Mouse (Mus musculus): Measurements from ENCODE around the gene Msantd2. TPM values are rescaled to one million over a fixed set of nuclear protein-coding genes. Genes with fewer than 3 reads are reported as not detected.
A peak's percentile ranks its signal among the peaks of the same experiment; 100 is the strongest.

Msantd2 gene
- polyA plus RNA-seq, 1 experiment from 2014 or later = 30.7 TPM

- no peaks in the 10 kb centered on the region for H3K36me3 ChIP-seq
Measured at GRCm38 (mm10) chr9:37544447-37545165, 55.5 kb downstream of the Msantd2 start.

DNA sequence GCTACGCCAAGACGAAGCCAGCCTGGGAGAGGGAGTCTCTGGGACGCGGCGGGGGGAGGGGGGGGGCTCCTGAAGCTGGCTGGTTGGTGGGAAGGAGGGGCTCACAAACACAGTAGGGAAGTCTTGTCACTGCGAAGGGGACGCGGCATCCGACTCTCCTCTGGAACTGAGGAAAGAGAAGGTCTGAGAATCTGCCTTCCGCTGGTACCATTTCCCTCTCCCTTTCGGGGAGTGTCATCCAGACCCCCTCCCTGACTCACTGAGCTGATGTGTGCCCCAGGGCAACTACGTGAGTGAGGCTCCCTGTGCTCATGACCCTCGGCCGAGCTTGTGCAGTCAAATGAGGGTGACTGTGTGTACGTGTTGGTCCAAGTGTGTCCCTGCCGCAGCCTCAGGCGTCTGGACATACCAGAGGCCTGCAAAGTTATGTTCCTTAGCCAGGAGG lies 56.1 kb downstream of the Msantd2 start:
- H3K27me3 ChIP-seq (replicated peaks) = peaks cover 65% of the 10 kb centered on the region
- peak overlapping the region; percentile 65 for H3K4me2 ChIP-seq
- 0 out of 2 replicates have a peak overlapping the region, but pooled peaks have one; percentile 10 for H3K9ac ChIP-seq (replicated peaks)

More at GRCm38 (mm10) chr9:37544447-37545165, 55.5 kb downstream of the Msantd2 start:
- WGBS = 2% methylated on average over 29 of the region's 29 CpGs
- H3K4me2 ChIP-seq = peak overlapping the region; percentile 65
- ATAC-seq (ENCODE audit: low FRiP score) = peak; percentile 48
- peak overlapping the region; percentile 26; the same call in 1 of the 2 replicates for H3K9ac ChIP-seq (replicated peaks)
- H3K9me3 ChIP-seq (replicated peaks) = no peaks in the 10 kb centered on the region
- peak overlapping the region; percentile 33 for H3K4me3 ChIP-seq (replicated peaks)
- peaks cover 59% of the 10 kb centered on the region for H3K27me3 ChIP-seq (replicated peaks)
- H3K4me1 ChIP-seq = peaks cover 21% of the 10 kb centered on the region
- no peak overlapping the region for H3K27ac ChIP-seq (replicated peaks)

GRCm38 (mm10) chr9:37545847-37546452 lies 56.8 kb downstream of the Msantd2 start:
- Histone ChIP-seq H3K36me3 (no peaks in the 10 kb centered on the region), H3K9ac (replicated peaks) (no peak overlapping the region), H3K27ac (replicated peaks) (no peak overlapping the region), H3K9me3 (replicated peaks) (no peaks in the 10 kb centered on the region), H3K4me2 (peak overlapping the region; percentile 30; the same call in 1 of the 2 replicates), H3K4me3 (replicated peaks) (0 out of 2 replicates have a peak overlapping the region, but pooled peaks have one; percentile 3), H3K4me1 (peaks cover 21% of the 10 kb centered on the region), H3K27me3 (replicated peaks) (peaks cover 72% of the 10 kb centered on the region)
- WGBS = 12% methylated on average over 27 of the region's 27 CpGs
- 0 out of 2 replicates have a peak, but pooled peaks have one; percentile 8 for ATAC-seq (ENCODE audit: low FRiP score)

More for the DNA sequence above, 56.1 kb downstream of the Msantd2 start:
- Histone ChIP-seq H3K4me3 (replicated peaks) (peak overlapping the region; percentile 33), H3K9me3 (replicated peaks) (no peaks in the 10 kb centered on the region), H3K4me1 (peaks cover 21% of the 10 kb centered on the region), H3K36me3 (no peaks in the 10 kb centered on the region), H3K27ac (replicated peaks) (no peak overlapping the region)
- 7% methylated on average over 17 of the region's 17 CpGs for WGBS
- ATAC-seq (ENCODE audit: low FRiP score) = peak; percentile 60

DNA sequence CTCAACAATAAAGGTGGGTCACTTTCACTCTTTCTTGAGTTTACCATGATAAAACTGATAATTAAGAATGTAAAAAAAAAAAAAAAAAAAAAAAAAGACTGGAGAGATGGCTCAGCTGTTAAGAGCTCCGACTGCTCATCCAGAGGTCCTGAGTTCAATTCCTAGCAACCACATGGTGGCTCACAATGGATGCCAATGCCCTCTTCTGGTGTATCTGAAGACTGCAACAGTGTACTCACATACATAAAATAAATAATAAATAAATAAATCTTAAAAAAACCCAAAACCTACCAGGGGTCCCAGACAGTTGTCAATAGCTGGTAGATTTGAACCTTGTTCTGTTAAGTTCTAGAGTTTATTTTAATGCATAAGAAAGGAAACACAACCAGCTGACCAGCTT lies 57.8 kb downstream of the Msantd2 start:
- Histone ChIP-seq H3K36me3 (no peaks in the 10 kb centered on the region), H3K27ac (replicated peaks) (no peak overlapping the region), H3K4me2 (no peak overlapping the region), H3K4me3 (replicated peaks) (no peak overlapping the region), H3K9ac (replicated peaks) (no peak overlapping the region), H3K27me3 (replicated peaks) (peaks cover 82% of the 10 kb centered on the region), H3K9me3 (replicated peaks) (no peaks in the 10 kb centered on the region), H3K4me1 (peaks cover 25% of the 10 kb centered on the region)
- 90% methylated on average over 1 of the region's 1 CpGs for WGBS
- no peak for ATAC-seq (ENCODE audit: low FRiP score)

GRCm38 (mm10) chr9:37550435-37550834 lies 61.3 kb downstream of the Msantd2 start:
- ATAC-seq (ENCODE audit: low FRiP score) = no peak
- 74% methylated on average over 1 of the region's 1 CpGs for WGBS
- Histone ChIP-seq H3K9me3 (replicated peaks) (no peaks in the 10 kb centered on the region), H3K27ac (replicated peaks) (no peak overlapping the region), H3K27me3 (replicated peaks) (peaks cover 89% of the 10 kb centered on the region), H3K36me3 (no peaks in the 10 kb centered on the region), H3K9ac (replicated peaks) (no peak overlapping the region), H3K4me1 (peaks cover 26% of the 10 kb centered on the region), H3K4me2 (no peak overlapping the region), H3K4me3 (replicated peaks) (no peak overlapping the region)

DNA sequence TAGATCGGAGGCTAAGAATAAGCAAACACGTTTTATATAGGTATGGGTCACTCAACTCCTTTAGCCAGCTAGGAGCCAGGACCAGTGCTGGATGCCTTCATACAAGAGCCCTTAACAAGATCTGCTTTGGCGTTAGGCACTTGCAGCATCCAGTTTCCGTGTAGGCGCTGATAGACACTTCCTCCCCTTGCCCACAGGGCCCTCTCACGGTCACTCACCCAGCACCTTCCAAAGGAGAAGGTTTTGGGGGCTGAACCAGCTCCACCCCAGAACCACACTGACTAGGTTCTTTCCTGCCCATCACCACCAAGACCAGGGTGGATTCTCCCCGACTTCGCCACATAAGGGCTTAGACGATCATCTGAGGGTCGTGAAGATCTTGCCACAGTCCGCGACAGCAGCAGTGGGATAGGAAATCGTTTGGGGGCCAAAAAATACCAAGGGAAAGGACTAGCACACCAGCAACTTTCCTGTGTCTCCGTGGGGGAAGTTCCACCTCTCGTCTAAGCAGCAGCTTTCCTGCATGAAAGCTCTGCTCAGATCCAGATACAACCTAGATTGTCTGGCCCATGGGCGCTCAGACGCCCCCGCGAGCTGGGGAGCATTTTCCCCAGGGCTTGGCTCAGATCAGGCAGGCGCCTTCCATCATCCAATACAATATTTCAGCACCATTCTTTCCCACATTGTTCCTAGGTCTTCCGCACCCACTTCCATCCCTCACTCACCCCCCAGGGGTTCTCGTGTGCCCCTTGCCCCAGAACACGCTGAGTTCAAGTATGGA lies 62.8 kb downstream of the Msantd2 start:
- Histone ChIP-seq H3K9ac (replicated peaks) (peak overlapping the region; percentile 40), H3K4me1 (peaks cover 19% of the 10 kb centered on the region), H3K36me3 (no peaks in the 10 kb centered on the region), H3K9me3 (replicated peaks) (no peaks in the 10 kb centered on the region), H3K27ac (replicated peaks) (no peak overlapping the region), H3K4me2 (peak overlapping the region; percentile 88), H3K27me3 (replicated peaks) (peaks cover 75% of the 10 kb centered on the region), H3K4me3 (replicated peaks) (peak overlapping the region; percentile 50)
- ATAC-seq (ENCODE audit: low FRiP score) = no peak
- WGBS = 2% methylated on average over 23 of the region's 23 CpGs

DNA sequence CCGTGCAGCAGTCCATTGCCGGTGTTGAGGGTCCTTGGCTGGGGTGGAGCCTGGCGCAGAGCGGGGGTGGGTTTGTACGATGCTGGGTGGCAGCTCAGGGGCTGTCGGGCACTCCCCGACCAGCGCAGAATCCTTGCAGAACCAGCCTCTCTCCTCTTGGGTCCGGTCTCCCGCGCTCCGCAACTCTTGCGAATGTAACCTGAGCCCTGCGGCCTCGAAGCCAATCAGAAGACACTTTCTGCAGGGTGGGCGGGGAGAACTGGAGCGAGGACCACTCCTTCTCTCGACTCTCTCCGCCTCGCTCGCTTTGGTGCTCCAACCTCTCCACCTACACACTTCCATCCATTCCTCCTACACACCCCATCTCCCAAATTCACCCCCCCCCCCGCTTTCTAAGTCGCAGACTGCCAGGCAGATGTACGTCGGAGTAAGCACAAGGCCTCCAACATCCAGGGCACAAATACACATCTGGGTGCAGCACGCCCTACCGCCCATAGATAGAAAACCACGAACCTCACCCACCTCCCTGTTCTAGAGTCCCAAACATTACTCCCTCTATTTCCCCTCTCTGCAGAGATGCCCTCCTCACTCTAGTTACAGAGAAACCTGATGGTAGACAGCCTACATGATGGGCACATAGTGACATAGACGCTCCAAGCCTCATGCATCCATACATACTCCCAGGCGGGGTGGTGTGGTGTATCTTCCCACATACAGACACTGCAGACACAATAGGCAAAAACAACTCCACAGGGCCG lies 63.6 kb downstream of the Msantd2 start, which contains the start of gene Nrgn:
Gene Nrgn, minus strand, starts transcription at position 369 of the 758 bp plus-strand sequence.
- peaks cover 19% of the 10 kb centered on the region for H3K4me1 ChIP-seq
- peak within 1 kb of the TSS; percentile 88 for H3K4me2 ChIP-seq
- no peaks in the 10 kb centered on the region for H3K36me3 ChIP-seq
- H3K27me3 ChIP-seq (replicated peaks) = peaks cover 68% of the 10 kb centered on the region
- peak; percentile 90 for ATAC-seq (ENCODE audit: low FRiP score)
- no peaks in the 10 kb centered on the region for H3K9me3 ChIP-seq (replicated peaks)
- WGBS = 6% methylated on average over 27 of the region's 31 CpGs
- peak within 1 kb of the TSS; percentile 50 for H3K4me3 ChIP-seq (replicated peaks)
- no peak within 1 kb of the TSS for H3K27ac ChIP-seq (replicated peaks)
- peak within 1 kb of the TSS; percentile 40 for H3K9ac ChIP-seq (replicated peaks)

DNA sequence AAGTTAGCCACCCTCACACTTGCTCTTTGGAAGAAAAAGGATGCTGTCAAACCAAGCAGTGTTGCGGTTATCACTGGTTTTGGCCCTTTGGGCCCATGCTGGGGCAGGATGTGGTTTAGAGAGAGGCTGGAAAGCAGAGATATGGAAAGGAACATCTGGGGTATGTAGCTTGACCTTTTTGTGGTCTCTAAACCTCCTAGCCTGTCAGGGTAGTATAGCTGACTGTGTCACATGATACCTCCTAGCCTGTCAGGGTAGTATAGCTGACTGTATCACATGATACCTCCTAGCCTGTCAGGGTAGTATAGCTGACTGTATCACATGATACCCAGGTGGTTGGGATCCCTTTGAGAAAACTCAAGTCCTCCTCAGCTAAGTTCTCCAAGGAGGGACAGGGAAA lies 65.2 kb downstream of the Msantd2 start:
- Histone ChIP-seq H3K9me3 (replicated peaks) (no peaks in the 10 kb centered on the region), H3K4me1 (peaks cover 19% of the 10 kb centered on the region), H3K27me3 (replicated peaks) (peaks cover 55% of the 10 kb centered on the region), H3K4me2 (no peak overlapping the region), H3K27ac (replicated peaks) (no peak overlapping the region), H3K36me3 (no peaks in the 10 kb centered on the region), H3K4me3 (replicated peaks) (no peak overlapping the region), H3K9ac (replicated peaks) (no peak overlapping the region)
- ATAC-seq (ENCODE audit: low FRiP score) = no peak
- WGBS = 94% methylated on average over 1 of the region's 1 CpGs

GRCm38 (mm10) chr9:37554838-37555748 lies 66.0 kb downstream of the Msantd2 start, which contains the start of gene Siae:
Siae (plus strand) TSS chr9:37555698.
- Histone ChIP-seq H3K4me2 (no peak within 1 kb of the TSS), H3K27ac (replicated peaks) (no peak within 1 kb of the TSS), H3K27me3 (replicated peaks) (peaks cover 47% of the 10 kb centered on the region), H3K9me3 (replicated peaks) (no peaks in the 10 kb centered on the region), H3K9ac (replicated peaks) (no peak within 1 kb of the TSS), H3K4me1 (peaks cover 19% of the 10 kb centered on the region), H3K36me3 (no peaks in the 10 kb centered on the region), H3K4me3 (replicated peaks) (no peak within 1 kb of the TSS)
- ATAC-seq (ENCODE audit: low FRiP score) = no peak
- 30% methylated on average over 7 of the region's 7 CpGs for WGBS

DNA sequence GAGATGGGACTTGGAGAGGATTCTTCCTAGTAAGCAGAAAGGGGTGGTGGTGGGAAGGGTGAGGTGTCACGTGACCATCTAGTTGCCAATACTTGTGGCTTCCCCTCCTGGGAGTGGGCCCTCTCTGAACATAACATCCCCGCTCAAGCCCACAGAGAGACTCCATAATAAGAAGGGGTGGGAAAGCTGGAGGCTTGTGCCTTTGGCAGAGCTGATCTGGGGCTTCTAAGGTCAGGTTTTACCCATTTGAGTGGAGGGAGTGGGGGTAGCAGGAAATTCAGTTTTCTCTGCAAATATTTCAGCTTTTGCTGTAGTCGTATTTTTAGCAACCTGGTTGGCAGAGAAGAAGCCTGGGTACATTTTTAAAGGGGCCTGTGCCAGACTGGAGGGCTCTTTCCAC lies 67.2 kb downstream of the Msantd2 start:
- Histone ChIP-seq H3K9me3 (replicated peaks) (no peaks in the 10 kb centered on the region), H3K9ac (replicated peaks) (no peak overlapping the region), H3K4me1 (peaks cover 19% of the 10 kb centered on the region), H3K36me3 (no peaks in the 10 kb centered on the region), H3K4me3 (replicated peaks) (no peak overlapping the region), H3K27me3 (replicated peaks) (peaks cover 34% of the 10 kb centered on the region), H3K27ac (replicated peaks) (no peak overlapping the region), H3K4me2 (no peak overlapping the region)
- WGBS = 75% methylated on average over 3 of the region's 3 CpGs
- no peak for ATAC-seq (ENCODE audit: low FRiP score)

Measured in neural tube, embryonic 15.5 days (tissue).